Mouse (Mus musculus): Measurements from ENCODE around the gene Aldh1a3. TPM values are rescaled to one million over a fixed set of nuclear protein-coding genes. Genes with fewer than 3 reads are reported as not detected.

Gene Aldh1a3
- polyA plus RNA-seq, 1 experiment, result 1.8 TPM

DNA sequence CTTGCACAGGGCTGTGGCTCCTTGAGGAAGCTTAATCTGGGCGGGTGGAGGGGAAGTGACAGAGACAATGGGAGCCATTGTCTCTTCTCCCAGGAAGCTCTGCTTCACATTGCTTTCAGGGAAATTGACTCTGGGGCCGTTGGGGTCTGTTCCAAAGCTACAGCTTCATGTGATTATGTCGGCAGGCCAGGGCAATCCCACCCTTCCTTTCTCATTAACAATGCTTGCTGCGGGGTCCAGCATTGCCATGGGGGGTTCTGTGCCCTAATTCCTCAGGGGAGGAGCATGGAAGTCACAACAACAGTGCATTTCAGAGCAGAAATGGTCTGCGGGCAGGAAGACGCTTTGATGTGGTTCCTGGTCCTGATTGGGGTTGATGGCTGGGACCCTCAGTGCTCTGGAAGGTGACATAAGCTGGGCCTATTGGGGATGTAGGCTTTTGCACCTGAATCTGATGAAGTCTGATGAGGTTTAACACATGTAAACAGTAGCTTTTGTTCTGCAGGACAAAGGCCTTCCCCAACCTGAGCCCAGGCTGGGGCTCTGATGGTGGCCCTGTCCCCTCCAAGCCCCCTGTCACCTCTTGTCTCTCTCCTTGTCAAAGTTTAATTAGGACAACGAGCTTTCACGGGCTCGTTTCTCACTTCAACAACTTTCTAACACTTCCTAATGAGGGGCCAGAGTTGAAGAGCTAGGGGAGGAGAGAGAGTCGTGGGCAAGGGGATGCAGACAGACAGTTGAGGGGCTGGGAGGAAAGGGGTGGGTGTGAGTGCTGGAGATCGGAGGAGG is 18.0 kb upstream of the Aldh1a3 start:
- DNase-seq, result no peak
- WGBS, result 31% methylated on average over 11 of the region's 11 CpGs
- no peak overlapping the region for H3K4me3 ChIP-seq (ENCODE audit: control insufficient read depth, insufficient read depth, low read length)
- no peaks in the 10 kb centered on the region for H3K27me3 ChIP-seq (ENCODE audit: control insufficient read depth, insufficient read depth, low read length)
- no peaks in the 10 kb centered on the region for H3K36me3 ChIP-seq (ENCODE audit: control insufficient read depth, insufficient read depth, low read length)
- TF ChIP-seq POLR2A (IDR thresholded peaks at IDR 0.05; ENCODE audit: control insufficient read depth, extremely low read depth, insufficient read depth, low read length, poor library complexity) (no peak), CTCF (IDR thresholded peaks at IDR 0.05; ENCODE audit: borderline replicate concordance, control insufficient read depth, extremely low read depth, insufficient read depth, low read length, poor library complexity) (no peak)
- H3K4me1 ChIP-seq (replicated peaks; ENCODE audit: control insufficient read depth, insufficient read depth, low read length), result peaks cover 2% of the 10 kb centered on the region; the same call in 1 of the 2 replicates
- no peak overlapping the region for H3K27ac ChIP-seq (ENCODE audit: control insufficient read depth, insufficient read depth, low read length)

DNA sequence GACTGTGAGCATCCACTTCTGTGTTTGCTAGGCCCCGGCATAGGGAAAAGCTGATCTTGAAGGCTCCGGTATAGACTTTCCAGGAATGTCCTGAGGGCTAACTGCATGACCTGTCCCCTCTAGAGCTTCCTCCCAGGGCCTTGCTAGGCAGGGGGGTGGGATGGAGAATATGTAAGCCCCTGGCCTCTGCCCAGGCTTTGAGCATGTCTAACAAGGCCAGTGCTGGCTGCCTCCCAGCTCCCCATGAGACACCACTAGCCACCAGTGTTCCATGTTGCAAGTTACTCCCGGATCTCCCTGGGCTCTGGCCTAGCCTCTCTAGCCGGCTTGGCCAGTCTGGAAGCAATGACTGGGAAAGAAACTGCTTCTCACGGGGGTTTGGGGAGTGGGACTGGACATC is 17.4 kb upstream of the Aldh1a3 start:
- DNase-seq, result no peak
- TF ChIP-seq POLR2A (IDR thresholded peaks at IDR 0.05; ENCODE audit: control insufficient read depth, extremely low read depth, insufficient read depth, low read length, poor library complexity) (no peak), CTCF (IDR thresholded peaks at IDR 0.05; ENCODE audit: borderline replicate concordance, control insufficient read depth, extremely low read depth, insufficient read depth, low read length, poor library complexity) (no peak)
- no peak overlapping the region for H3K27ac ChIP-seq (ENCODE audit: control insufficient read depth, insufficient read depth, low read length)
- no peaks in the 10 kb centered on the region for H3K27me3 ChIP-seq (ENCODE audit: control insufficient read depth, insufficient read depth, low read length)
- peaks cover 2% of the 10 kb centered on the region; the same call in 1 of the 2 replicates for H3K4me1 ChIP-seq (replicated peaks; ENCODE audit: control insufficient read depth, insufficient read depth, low read length)
- 88% methylated on average over 5 of the region's 5 CpGs for WGBS
- H3K36me3 ChIP-seq (ENCODE audit: control insufficient read depth, insufficient read depth, low read length), result no peaks in the 10 kb centered on the region
- no peak overlapping the region for H3K4me3 ChIP-seq (ENCODE audit: control insufficient read depth, insufficient read depth, low read length)

- no peak for TF ChIP-seq CTCF (IDR thresholded peaks at IDR 0.05; ENCODE audit: borderline replicate concordance, control insufficient read depth, extremely low read depth, insufficient read depth, low read length, poor library complexity)
- no peak for TF ChIP-seq POLR2A (IDR thresholded peaks at IDR 0.05; ENCODE audit: control insufficient read depth, extremely low read depth, insufficient read depth, low read length, poor library complexity)
- 50% methylated on average over 15 of the region's 15 CpGs for WGBS
- H3K27me3 ChIP-seq (ENCODE audit: control insufficient read depth, insufficient read depth, low read length), result no peaks in the 10 kb centered on the region
- H3K27ac ChIP-seq (ENCODE audit: control insufficient read depth, insufficient read depth, low read length), result no peak overlapping the region
- H3K4me3 ChIP-seq (ENCODE audit: control insufficient read depth, insufficient read depth, low read length), result no peak overlapping the region
- no peak for DNase-seq
- peaks cover 2% of the 10 kb centered on the region; the same call in 1 of the 2 replicates for H3K4me1 ChIP-seq (replicated peaks; ENCODE audit: control insufficient read depth, insufficient read depth, low read length)
- H3K36me3 ChIP-seq (ENCODE audit: control insufficient read depth, insufficient read depth, low read length), result no peaks in the 10 kb centered on the region
These were observed 15.4 kb upstream of the Aldh1a3 start for GRCm38 (mm10) chr7:66442501-66443369.

DNA sequence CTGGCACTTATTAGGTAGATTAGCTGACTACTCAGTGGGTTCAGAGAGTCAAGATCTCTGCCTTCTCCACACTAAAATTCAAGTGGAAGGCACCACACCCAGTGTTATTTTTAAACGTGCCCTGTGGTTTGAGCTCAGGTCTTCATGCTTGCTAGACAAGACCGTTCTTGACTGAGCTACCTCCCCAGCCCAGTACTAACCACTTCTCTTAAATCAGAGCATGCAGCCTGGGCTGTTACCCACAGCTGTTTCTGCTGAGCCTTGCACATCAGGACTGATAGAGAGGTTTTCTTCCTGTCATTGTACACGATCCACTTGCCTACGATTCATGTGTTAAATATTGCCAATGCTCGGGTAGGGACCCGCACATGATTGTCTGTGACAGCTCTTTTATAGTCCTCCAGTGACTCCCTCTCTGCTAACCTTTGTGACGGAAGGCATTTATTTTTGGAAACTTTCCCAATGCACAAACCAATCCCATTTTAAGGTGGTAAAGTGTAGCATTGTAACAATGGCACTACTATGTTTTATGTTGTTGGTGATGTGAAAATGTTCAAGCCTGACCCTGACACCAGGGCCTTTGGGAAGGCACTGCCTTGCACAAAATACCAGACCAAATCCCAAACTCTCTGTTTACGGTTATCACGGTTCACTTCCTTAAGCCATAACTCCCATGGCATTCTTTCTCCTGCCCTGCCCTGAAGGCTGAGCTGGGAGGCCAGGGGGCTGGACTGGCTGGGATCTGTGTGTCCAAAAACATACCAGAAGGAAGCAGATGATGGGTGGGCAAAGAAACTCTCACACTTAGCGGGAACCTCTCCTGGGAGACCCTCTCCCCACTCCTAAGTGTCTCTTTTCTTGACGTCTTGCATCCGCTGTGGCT is 11.7 kb upstream of the Aldh1a3 start:
- DNase-seq, result no peak
- Histone ChIP-seq H3K4me1 (replicated peaks; ENCODE audit: control insufficient read depth, insufficient read depth, low read length) (no peaks in the 10 kb centered on the region), H3K36me3 (ENCODE audit: control insufficient read depth, insufficient read depth, low read length) (no peaks in the 10 kb centered on the region), H3K27ac (ENCODE audit: control insufficient read depth, insufficient read depth, low read length) (no peak overlapping the region), H3K4me3 (ENCODE audit: control insufficient read depth, insufficient read depth, low read length) (no peak overlapping the region), H3K27me3 (ENCODE audit: control insufficient read depth, insufficient read depth, low read length) (no peaks in the 10 kb centered on the region)
- 47% methylated on average over 12 of the region's 12 CpGs for WGBS
- TF ChIP-seq CTCF (IDR thresholded peaks at IDR 0.05; ENCODE audit: borderline replicate concordance, control insufficient read depth, extremely low read depth, insufficient read depth, low read length, poor library complexity) (no peak), POLR2A (IDR thresholded peaks at IDR 0.05; ENCODE audit: control insufficient read depth, extremely low read depth, insufficient read depth, low read length, poor library complexity) (no peak)

DNA sequence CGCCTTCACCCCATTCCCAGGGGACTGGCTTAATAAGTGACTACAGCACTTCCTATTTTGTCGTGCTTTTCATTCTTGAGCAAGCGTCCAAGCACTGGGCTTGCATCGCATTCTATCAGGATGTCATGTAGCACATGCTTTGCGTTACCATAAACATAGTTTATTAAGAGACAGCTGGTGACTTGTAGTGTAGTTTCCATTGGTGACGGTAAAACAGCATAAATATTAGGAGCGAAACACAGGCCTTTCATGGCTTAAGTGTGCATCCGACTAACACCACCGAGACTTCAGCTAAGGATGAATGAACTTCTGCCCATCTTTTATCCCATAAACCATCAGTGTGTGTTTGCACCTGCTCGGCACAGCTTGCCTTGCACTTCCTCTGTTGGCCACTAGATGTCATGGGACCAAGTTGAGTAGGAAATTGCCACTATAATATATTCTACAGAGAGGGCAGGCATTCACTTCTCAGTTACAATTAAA is 7.2 kb upstream of the Aldh1a3 start:
- WGBS, result 48% methylated on average over 10 of the region's 10 CpGs
- peak; percentile 56 for DNase-seq
- H3K27me3 ChIP-seq (ENCODE audit: control insufficient read depth, insufficient read depth, low read length), result no peaks in the 10 kb centered on the region
- no peak overlapping the region for H3K4me3 ChIP-seq (ENCODE audit: control insufficient read depth, insufficient read depth, low read length)
- TF ChIP-seq POLR2A (IDR thresholded peaks at IDR 0.05; ENCODE audit: control insufficient read depth, extremely low read depth, insufficient read depth, low read length, poor library complexity) (no peak), CTCF (IDR thresholded peaks at IDR 0.05; ENCODE audit: borderline replicate concordance, control insufficient read depth, extremely low read depth, insufficient read depth, low read length, poor library complexity) (no peak)
- H3K36me3 ChIP-seq (ENCODE audit: control insufficient read depth, insufficient read depth, low read length), result no peaks in the 10 kb centered on the region
- H3K27ac ChIP-seq (ENCODE audit: control insufficient read depth, insufficient read depth, low read length), result no peak overlapping the region
- no peaks in the 10 kb centered on the region for H3K4me1 ChIP-seq (replicated peaks; ENCODE audit: control insufficient read depth, insufficient read depth, low read length)
